Mouse (Mus musculus) layer of hippocampus, adult 2 months (tissue): ENCODE data around the gene Cdk5rap1. TPM values are rescaled to one million over a fixed set of nuclear protein-coding genes. Genes with fewer than 3 reads are reported as not detected.
A peak's percentile ranks its signal among the peaks of the same experiment; 100 is the strongest.
"Not testable (repeated sequence)": the region's sequence is repeated elsewhere in the genome, so short reads cannot be mapped to it uniquely, and the experiment has no call there.

Experiments
- DNase-seq, 2 experiments: peaks; one replicate each; pipeline ENCODE4 v3.0.0; 2022; ENCODE audit warnings: low spot score in 2 of 2
- H3K27ac ChIP-seq: fragments of 200-600 bp; 2 replicates; pipeline ENCODE4 v1.8.1; 2022
- H3K4me3 ChIP-seq: fragments of 200-600 bp; 2 replicates; pipeline ENCODE4 v1.8.1; 2022; ENCODE audit warnings: mild to moderate bottlenecking
- CTCF ChIP-seq: fragments of 200-600 bp; conservative IDR thresholded peaks from 2 replicates; pipeline ENCODE4 v1.8.1; 2022; ENCODE audit warnings: antibody characterized with exemption, mild to moderate bottlenecking, moderate library complexity
- total RNA-seq, 2 experiments: library from RNA; stranded (reverse); gene quantifications; 2 replicates each; pipeline ENCODE4 v1.2.3; 2021

Gene Cdk5rap1
- total RNA-seq, 2 experiments from 2014 or later = 15.3 to 18.3 TPM

DNA sequence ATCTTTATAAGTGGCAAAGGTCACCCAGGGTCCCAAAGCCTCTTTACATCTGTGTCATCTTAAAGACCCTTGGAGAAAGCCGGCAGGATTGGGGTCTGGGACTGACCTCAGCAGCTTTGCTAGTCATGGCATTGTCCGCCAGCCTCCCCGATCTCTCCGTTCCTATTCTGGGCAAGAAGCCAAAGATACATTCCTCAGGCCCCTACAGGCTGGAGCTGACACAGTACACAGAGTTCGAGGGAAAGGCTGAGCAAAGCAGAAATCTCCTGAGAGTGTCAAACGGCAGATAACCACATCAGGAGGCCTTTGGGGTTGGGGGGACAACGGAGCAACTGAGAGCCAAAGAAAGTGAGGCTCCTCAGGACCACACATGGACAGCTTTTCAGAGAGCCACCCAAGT, 30.0 kb upstream of the Cdk5rap1 start:
- 0 out of 2 replicates have a peak, but pooled peaks have one; percentile 25 for TF ChIP-seq CTCF
- H3K27ac ChIP-seq = peak overlapping the region; percentile 57
- H3K4me3 ChIP-seq = no peak overlapping the region
- no peak for DNase-seq

GRCm38 (mm10) chr2:154401976-154402375, 29.2 kb upstream of the Cdk5rap1 start:
- Histone ChIP-seq H3K4me3 (no peak overlapping the region), H3K27ac (no peak overlapping the region)
- no peak for DNase-seq
- no peak for TF ChIP-seq CTCF

DNA sequence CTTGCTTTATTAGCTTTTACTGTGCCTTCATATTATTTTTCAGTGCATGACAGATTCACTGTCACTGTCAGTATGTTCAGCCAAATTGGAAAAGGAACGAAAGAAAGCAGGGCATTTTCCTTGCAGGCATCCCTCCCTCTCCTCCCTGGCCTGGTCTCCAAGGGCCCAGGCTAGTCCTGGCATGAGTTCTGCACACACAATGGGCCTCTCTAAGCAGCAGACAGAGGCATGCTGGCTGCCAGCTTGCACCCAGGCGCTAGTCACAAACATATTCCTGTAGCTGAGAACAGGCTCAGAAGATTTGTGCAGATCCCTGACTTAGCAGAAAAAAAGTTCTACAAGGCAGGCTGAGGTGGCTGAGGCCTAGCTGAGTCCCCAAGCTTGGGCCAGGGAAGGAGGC, 26.5 kb upstream of the Cdk5rap1 start:
- H3K4me3 ChIP-seq = no peak overlapping the region
- peak in 1 of 2 experiments; percentile 72 for DNase-seq
- no peak for TF ChIP-seq CTCF
- H3K27ac ChIP-seq = peak overlapping the region; percentile 77

GRCm38 (mm10) chr2:154398267-154398666, 25.5 kb upstream of the Cdk5rap1 start:
- Histone ChIP-seq H3K27ac (peak overlapping the region; percentile 62), H3K4me3 (no peak overlapping the region)
- no peak for DNase-seq
- no peak for TF ChIP-seq CTCF

GRCm38 (mm10) chr2:154396529-154396928, 23.7 kb upstream of the Cdk5rap1 start:
- no peak for TF ChIP-seq CTCF
- H3K4me3 ChIP-seq = no peak overlapping the region
- no peak for DNase-seq
- H3K27ac ChIP-seq = no peak overlapping the region

GRCm38 (mm10) chr2:154394602-154395001, 21.8 kb upstream of the Cdk5rap1 start:
- no peak for TF ChIP-seq CTCF
- Histone ChIP-seq H3K4me3 (no peak overlapping the region), H3K27ac (no peak overlapping the region)
- DNase-seq = no peak

- H3K27ac ChIP-seq = peak overlapping the region; percentile 83
- no peak for TF ChIP-seq CTCF
- DNase-seq = peak in 1 of 2 experiments; percentile 54
These were observed 17.6 kb upstream of the Cdk5rap1 start for GRCm38 (mm10) chr2:154390180-154390964.

DNA sequence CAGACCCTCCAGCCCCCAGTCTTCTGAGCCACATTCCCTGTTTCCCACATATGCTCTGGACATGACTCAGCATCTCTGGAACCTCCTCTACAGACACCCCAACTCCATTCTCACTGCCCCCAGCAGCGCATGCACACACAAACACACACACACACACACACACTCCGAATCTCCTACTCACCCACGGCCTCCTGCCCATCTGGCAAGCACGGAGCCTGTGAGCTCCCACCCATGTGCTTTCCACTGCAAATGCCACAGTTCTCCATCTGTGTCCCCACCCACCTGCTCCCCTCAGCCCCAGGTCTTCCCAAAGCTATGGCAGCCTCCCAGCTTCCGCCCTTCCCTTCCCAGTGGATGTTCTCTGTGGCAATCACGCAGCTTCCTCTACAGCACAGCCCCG, 6.3 kb upstream of the Cdk5rap1 start:
- peak overlapping the region; percentile 90 for H3K27ac ChIP-seq
- TF ChIP-seq CTCF = no peak
- DNase-seq = peak; percentile 93 to 96
- no peak overlapping the region for H3K4me3 ChIP-seq

More at GRCm38 (mm10) chr2:154390180-154390964, 17.6 kb upstream of the Cdk5rap1 start:
- H3K4me3 ChIP-seq = no peak overlapping the region

DNA sequence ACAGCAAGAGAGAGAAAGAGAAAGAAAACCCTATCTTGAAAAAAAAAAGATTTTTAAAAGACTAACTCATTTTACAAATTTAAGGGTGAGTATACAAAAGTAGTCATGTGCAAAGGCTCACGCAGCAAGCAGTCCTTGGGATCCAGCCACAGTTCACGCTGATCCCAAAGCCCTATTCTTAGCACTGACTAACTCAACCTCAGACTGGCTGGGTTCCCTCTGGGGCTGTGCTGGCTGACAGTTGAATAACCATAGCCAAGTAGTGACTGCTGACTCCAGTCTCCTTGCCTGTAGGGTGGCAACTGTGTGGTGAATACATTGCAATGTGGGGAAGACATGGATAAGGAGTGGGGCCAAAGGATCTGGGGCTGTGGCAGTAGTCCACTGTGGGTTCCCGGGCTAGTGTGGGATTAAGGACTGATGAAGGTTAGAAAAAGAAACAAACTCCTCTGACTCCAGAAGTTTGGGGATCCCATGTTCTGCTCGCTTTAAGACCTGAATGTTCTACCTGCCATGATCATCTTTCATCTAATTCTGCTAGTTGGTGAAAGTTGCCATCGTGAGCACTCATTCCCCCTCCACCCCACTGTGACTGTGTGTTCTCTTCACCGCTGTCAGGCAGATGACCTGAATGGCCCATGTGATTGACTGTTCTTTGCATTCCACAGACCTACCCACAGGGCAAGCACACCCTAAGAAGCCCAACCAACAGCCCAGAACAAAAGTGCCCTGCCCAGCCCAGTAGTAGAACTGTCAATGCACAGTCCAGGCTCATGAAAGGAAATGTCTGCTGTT, 2.2 kb upstream of the Cdk5rap1 start:
- Histone ChIP-seq H3K4me3 (no peak overlapping the region), H3K27ac (peak overlapping the region; percentile 73)
- no peak for TF ChIP-seq CTCF
- DNase-seq = peak in 1 of 2 experiments; percentile 44

- DNase-seq = peak; percentile 44 to 64
- Histone ChIP-seq H3K27ac (peak overlapping the region; percentile 73), H3K4me3 (no peak overlapping the region)
- TF ChIP-seq CTCF = peak; percentile 89
These were observed 1.3 kb upstream of the Cdk5rap1 start for GRCm38 (mm10) chr2:154373961-154374632.

DNA sequence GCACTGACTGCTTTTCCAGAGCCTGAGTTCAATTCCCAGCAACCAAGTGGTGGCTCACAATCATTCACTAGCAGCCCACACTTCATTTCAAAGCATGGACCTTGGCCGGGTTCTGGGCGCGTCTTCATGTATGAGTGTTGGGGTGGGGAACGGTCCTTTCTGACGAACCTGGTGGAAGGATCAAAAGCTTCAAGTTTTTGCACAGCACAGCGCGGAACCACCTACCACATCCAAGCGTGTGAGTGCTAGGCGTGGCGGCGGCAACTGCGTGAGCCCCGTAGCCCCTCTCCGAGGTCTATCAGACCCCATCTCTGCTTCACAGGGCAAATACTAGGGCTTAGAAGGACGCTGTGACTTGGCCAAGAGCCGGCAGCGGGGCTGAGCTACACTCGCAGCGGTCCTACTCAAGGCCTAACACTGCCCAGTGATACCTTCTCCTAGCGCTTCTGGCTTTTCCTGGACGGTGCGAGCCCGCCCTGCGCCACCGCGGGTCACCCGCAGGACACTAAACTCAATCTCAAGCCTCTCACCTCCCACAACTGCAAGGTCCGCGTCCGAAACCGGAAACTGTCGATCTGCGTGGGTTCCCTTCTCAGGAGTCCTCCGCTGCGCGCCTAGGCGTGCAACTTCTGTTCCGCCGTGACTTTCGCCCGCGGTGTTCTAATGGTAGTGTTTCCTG, 520 bp downstream of the Cdk5rap1 start:
- peak; percentile 72 to 83 for DNase-seq
- peak overlapping the region; percentile 98 for H3K27ac ChIP-seq
- TF ChIP-seq CTCF = 0 out of 2 replicates have a peak, but pooled peaks have one; percentile 2
- peak overlapping the region; percentile 86 for H3K4me3 ChIP-seq

GRCm38 (mm10) chr2:154367510-154367909, 5.3 kb downstream of the Cdk5rap1 start:
- Histone ChIP-seq H3K27ac (no peak overlapping the region), H3K4me3 (no peak overlapping the region)
- DNase-seq = no peak
- no peak for TF ChIP-seq CTCF

- not testable (repeated sequence) for H3K27ac ChIP-seq
These were observed 18.8 kb downstream of the Cdk5rap1 start for GRCm38 (mm10) chr2:154354000-154354425.

More at GRCm38 (mm10) chr2:154354000-154354425, 18.8 kb downstream of the Cdk5rap1 start:
- DNase-seq, H3K4me3 ChIP-seq: not testable (repeated sequence)
